Comparison of ENCODE assay signal across 8 mouse cellular contexts in genomic region chrX:134541955-134542308, GRCm38 (mm10). TPM values are rescaled to one million over a fixed set of nuclear protein-coding genes. Genes with fewer than 3 reads are reported as not detected.
DNase-seq lines count a peak whose midpoint lies in the region; ATAC-seq and TF ChIP-seq lines count a peak whose summit lies in the region.

No protein-coding gene starts in this region.

- no peak for TF ChIP-seq CTCF in cerebellum, adult 2 months (IDR thresholded peaks at IDR 0.05; ENCODE audit: borderline replicate concordance, insufficient read depth, low read depth, low read length)
- TF ChIP-seq CTCF in spleen, adult 2 months (IDR thresholded peaks at IDR 0.05; ENCODE audit: extremely low read depth, insufficient read depth, insufficient read length, insufficient replicate concordance) = no peak
- TF ChIP-seq CTCF in stomach, postnatal 0 days (IDR thresholded peaks at IDR 0.05; ENCODE audit: low read depth) = no peak

- peak overlapping the region; percentile 76 for H3K9ac ChIP-seq in liver, embryonic 12.5 days
- H3K9ac ChIP-seq in stomach, postnatal 0 days (ENCODE audit: low read length) = peak overlapping the region; percentile 61; the same call in 1 of the 2 replicates

- no peaks in the 10 kb centered on the region for H3K9me3 ChIP-seq in liver, embryonic 12.5 days (replicated peaks)
- no peaks in the 10 kb centered on the region for H3K9me3 ChIP-seq in stomach, postnatal 0 days (ENCODE audit: control insufficient read depth, low read length)

- H3K27ac ChIP-seq in cerebellum, adult 2 months (ENCODE audit: insufficient read depth, low read length) = no peak overlapping the region
- H3K27ac ChIP-seq in spleen, adult 2 months (ENCODE audit: insufficient read depth, low read length) = no peak overlapping the region
- peak overlapping the region; percentile 85 for H3K27ac ChIP-seq in liver, embryonic 12.5 days
- peak overlapping the region; percentile 88 for H3K27ac ChIP-seq in stomach, postnatal 0 days (replicated peaks)

- H3K36me3 ChIP-seq in spleen, adult 2 months (ENCODE audit: control insufficient read depth, insufficient read depth, low read length) = no peaks in the 10 kb centered on the region
- H3K36me3 ChIP-seq in liver, embryonic 12.5 days = peaks cover 13% of the 10 kb centered on the region
- no peaks in the 10 kb centered on the region for H3K36me3 ChIP-seq in stomach, postnatal 0 days (ENCODE audit: control insufficient read depth, insufficient read depth, low read length)

- peak overlapping the region; percentile 91 for H3K4me3 ChIP-seq in cerebellum, adult 2 months (replicated peaks; ENCODE audit: insufficient read depth, low read depth, low read length)
- peak overlapping the region; percentile 98 for H3K4me3 ChIP-seq in spleen, adult 2 months (ENCODE audit: extremely low read depth, insufficient read depth, insufficient read length)
- peak overlapping the region; percentile 68 for H3K4me3 ChIP-seq in liver, embryonic 12.5 days
- peak overlapping the region; percentile 47 for H3K4me3 ChIP-seq in stomach, postnatal 0 days (ENCODE audit: low read depth, low read length)

- no peak for TF ChIP-seq POLR2A in cerebellum, adult 2 months (IDR thresholded peaks at IDR 0.05; ENCODE audit: borderline replicate concordance, insufficient read depth, low read length)
- TF ChIP-seq POLR2A in spleen, adult 2 months (IDR thresholded peaks at IDR 0.05; ENCODE audit: low read depth, low read length) = no peak

- no peaks in the 10 kb centered on the region for H3K4me1 ChIP-seq in cerebellum, adult 2 months (ENCODE audit: control insufficient read depth, insufficient read depth, low read length)
- H3K4me1 ChIP-seq in spleen, adult 2 months (ENCODE audit: control insufficient read depth, insufficient read depth, insufficient read length) = peaks cover 2% of the 10 kb centered on the region; the same call in 1 of the 2 replicates
- H3K4me1 ChIP-seq in liver, embryonic 12.5 days = 0 out of 2 replicates have a peak, but pooled peaks cover 6% of the 10 kb centered on the region
- no peaks in the 10 kb centered on the region for H3K4me1 ChIP-seq in stomach, postnatal 0 days (replicated peaks; ENCODE audit: control insufficient read depth, insufficient read depth)

- ATAC-seq in liver, embryonic 12.5 days = peak; percentile 22; the same call in 1 of the 2 replicates
- 0 out of 2 replicates have a peak, but pooled peaks have one; percentile 8 for ATAC-seq in stomach, postnatal 0 days (ENCODE audit: low FRiP score, low TSS enrichment)
- no peak for ATAC-seq in cerebellum, adult (ENCODE audit: insufficient number of reproducible peaks, low FRiP score, low TSS enrichment)

- H3K4me2 ChIP-seq in liver, embryonic 12.5 days = peak overlapping the region; percentile 73
- H3K4me2 ChIP-seq in stomach, postnatal 0 days (replicated peaks; ENCODE audit: low read depth) = peak overlapping the region; percentile 44

- 19% methylated on average over 6 of the region's 6 CpGs for WGBS in cerebellum, adult 2 months
- WGBS in spleen, adult 2 months = 33% methylated on average over 6 of the region's 6 CpGs
- 10% methylated on average over 6 of the region's 6 CpGs for WGBS in liver, embryonic 12.5 days (ENCODE audit: insufficient replicate concordance)
- 19% methylated on average over 6 of the region's 6 CpGs for WGBS in stomach, postnatal 0 days

- no peak for TF ChIP-seq EP300 in stomach, postnatal 0 days (optimal IDR thresholded peaks at IDR 0.05)

- no peak for DNase-seq in cerebellum, adult 2 months
- no peak for DNase-seq in cerebellum, adult 9-11 months
- DNase-seq in spleen, adult 2 months (ENCODE audit: low read depth in 1 of 2, low spot score in 2 of 2) = no peak
- no peak for DNase-seq in spleen, postnatal 14 days (ENCODE audit: low spot score in 2 of 2)
- DNase-seq in stomach, postnatal 0 days (ENCODE audit: low spot score) = no peak
- DNase-seq in urinary bladder, adult 18-20 months (ENCODE audit: low spot score in 2 of 2) = no peak

- H3K27me3 ChIP-seq in cerebellum, adult 2 months (ENCODE audit: control insufficient read depth, insufficient read depth, low read length) = no peaks in the 10 kb centered on the region
- no peaks in the 10 kb centered on the region for H3K27me3 ChIP-seq in spleen, adult 2 months (ENCODE audit: control insufficient read depth, insufficient read depth, low read length)
- no peaks in the 10 kb centered on the region for H3K27me3 ChIP-seq in liver, embryonic 12.5 days (replicated peaks)
- H3K27me3 ChIP-seq in stomach, postnatal 0 days (ENCODE audit: control insufficient read depth, insufficient read depth, low read length) = no peaks in the 10 kb centered on the region

RNA-seq across cellular contexts. Expression of gene Timm8a1, which starts 0.3 kb away (rescaled TPM):
- polyA plus RNA-seq in cerebellum, adult 2 months (2012; rRNA removed) = 17.5 and 18.9 TPM in 2 replicates
- 0.60 and 0.62 TPM in 2 replicates for polyA plus RNA-seq in spleen, adult 2 months (2012; rRNA removed)
- polyA plus RNA-seq in liver, embryonic 12.5 days (2016; fragmentation: Nextera tagmentation; extraction: Ambion mirVana) = 123 and 136 TPM in 2 replicates
- polyA plus RNA-seq in stomach, postnatal 0 days (2015; fragmentation: Nextera tagmentation; extraction: Ambion mirVana) = 63.1 and 63.4 TPM in 2 replicates

RNA-seq across cellular contexts. Expression of gene Btk, which starts 41.4 kb away (rescaled TPM):
- polyA plus RNA-seq in cerebellum, adult 2 months (2012; rRNA removed) = 0.44 and 0.51 TPM in 2 replicates
- polyA plus RNA-seq in spleen, adult 2 months (2012; rRNA removed) = 12.5 and 14.4 TPM in 2 replicates
- 29.9 and 30.8 TPM in 2 replicates for polyA plus RNA-seq in liver, embryonic 12.5 days (2016; fragmentation: Nextera tagmentation; extraction: Ambion mirVana)
- 0.72 and 0.74 TPM in 2 replicates for polyA plus RNA-seq in stomach, postnatal 0 days (2015; fragmentation: Nextera tagmentation; extraction: Ambion mirVana)

RNA-seq across cellular contexts. Expression of gene Rpl36a, which starts 43.5 kb away (rescaled TPM):
- 426 and 451 TPM in 2 replicates for polyA plus RNA-seq in cerebellum, adult 2 months (2012; rRNA removed)
- polyA plus RNA-seq in spleen, adult 2 months (2012; rRNA removed) = 89.6 and 117 TPM in 2 replicates
- polyA plus RNA-seq in liver, embryonic 12.5 days (2016; fragmentation: Nextera tagmentation; extraction: Ambion mirVana) = 409 and 421 TPM in 2 replicates
- polyA plus RNA-seq in stomach, postnatal 0 days (2015; fragmentation: Nextera tagmentation; extraction: Ambion mirVana) = 419 and 471 TPM in 2 replicates

RNA-seq across cellular contexts. Expression of gene Gla, which starts 59.0 kb away (rescaled TPM):
- polyA plus RNA-seq in cerebellum, adult 2 months (2012; rRNA removed) = 8.7 and 9.5 TPM in 2 replicates
- polyA plus RNA-seq in spleen, adult 2 months (2012; rRNA removed) = 0.66 and 0.96 TPM in 2 replicates
- polyA plus RNA-seq in liver, embryonic 12.5 days (2016; fragmentation: Nextera tagmentation; extraction: Ambion mirVana) = 4.5 and 4.8 TPM in 2 replicates
- 3.6 and 3.9 TPM in 2 replicates for polyA plus RNA-seq in stomach, postnatal 0 days (2015; fragmentation: Nextera tagmentation; extraction: Ambion mirVana)

RNA-seq across cellular contexts. Expression of gene Hnrnph2, which starts 59.0 kb away (rescaled TPM):
- polyA plus RNA-seq in cerebellum, adult 2 months (2012; rRNA removed) = 104 and 107 TPM in 2 replicates
- polyA plus RNA-seq in spleen, adult 2 months (2012; rRNA removed) = 6.1 and 6.3 TPM in 2 replicates
- 110 and 111 TPM in 2 replicates for polyA plus RNA-seq in liver, embryonic 12.5 days (2016; fragmentation: Nextera tagmentation; extraction: Ambion mirVana)
- 65.3 and 67.2 TPM in 2 replicates for polyA plus RNA-seq in stomach, postnatal 0 days (2015; fragmentation: Nextera tagmentation; extraction: Ambion mirVana)

Comparison
In these comparisons a context has a peak if more than half of its experiments do, and no peak if none do; other contexts are left out.
1. H3K27ac ChIP-seq: peak in liver, embryonic 12.5 days (single experiment) and stomach, postnatal 0 days (single experiment); none in cerebellum, adult 2 months (single experiment) and spleen, adult 2 months (single experiment).
2. H3K4me3 ChIP-seq: peak in every context shown above with its lines; median percentile 98 in spleen, adult 2 months; 91 in cerebellum, adult 2 months; 68 in liver, embryonic 12.5 days; 47 in stomach, postnatal 0 days.
3. RNA of gene Timm8a1, which starts 0.3 kb away (polyA plus RNA-seq): 123 to 136 TPM in liver, embryonic 12.5 days, 63.1 to 63.4 TPM in stomach, postnatal 0 days and 17.5 to 18.9 TPM in cerebellum, adult 2 months; 0.60 to 0.62 TPM in spleen, adult 2 months; every median in the first group is over 10 times any median in the second.